Mouse (Mus musculus) kidney, adult 2 months (tissue): ENCODE measurements around the gene Chrne.

ENCODE experiments used
- CTCF ChIP-seq: fragments of 200-500 bp; conservative IDR thresholded peaks from 2 replicates; pipeline ENCODE4 v1.5.1; 2011; ENCODE audit warnings: low read depth, mild to moderate bottlenecking, control low read depth, low read length, moderate library complexity, mixed read lengths; ENCODE audit not compliant: insufficient read depth, insufficient read length
- POLR2A ChIP-seq: fragments of 200-500 bp; IDR thresholded peaks from one replicate; pipeline ENCODE4 v1.6.1; 2011; ENCODE audit warnings: low read depth, low read length, control low read depth

GRCm38 (mm10) chr11:70597301-70597700 lies 21.7 kb downstream of the Chrne start:
- TF ChIP-seq CTCF (no peak), POLR2A (no peak)
